Mouse (Mus musculus) ES-E14 (cell line): ENCODE measurements around the gene Mcm3ap. TPM values are rescaled to one million over a fixed set of nuclear protein-coding genes. Genes with fewer than 3 reads are reported as not detected.

Experiments
- DNase-seq: peaks from one replicate; pipeline ENCODE4 v3.0.0-alpha.2; 2013; ENCODE audit warnings: low read depth, low spot score
- H3K27ac ChIP-seq: 2 replicates; pipeline ENCODE4 v1.5.1; 2012; ENCODE audit warnings: low read depth, mild to moderate bottlenecking, low read length, moderate library complexity, mixed read lengths; ENCODE audit not compliant: poor library complexity, insufficient read depth, severe bottlenecking
- H3K36me3 ChIP-seq: 2 replicates; pipeline ENCODE4 v1.6.1; 2012; ENCODE audit warnings: mild to moderate bottlenecking, low read length, moderate library complexity, mixed read lengths; ENCODE audit not compliant: control insufficient read depth, poor library complexity, insufficient read depth, severe bottlenecking
- H3K4me1 ChIP-seq, 2 experiments: fragments of 150-350 bp in 1 of 2; sonication (generic) in 1 of 2; 2 replicates each; pipeline ENCODE4 v1.6.1; 2012; ENCODE audit warnings: low read length in 2 of 2, mild to moderate bottlenecking in 1 of 2, mixed read lengths in 1 of 2; ENCODE audit not compliant: control insufficient read depth in 2 of 2, insufficient read depth in 2 of 2, poor library complexity in 1 of 2
- H3K4me3 ChIP-seq, 2 experiments: fragments of 150-350 bp in 1 of 2; sonication (generic) in 1 of 2; 2 replicates each; pipeline ENCODE4 v1.5.1; 2012; ENCODE audit warnings: low read length in 2 of 2, low read depth in 1 of 2, mild to moderate bottlenecking in 1 of 2, mixed read lengths in 1 of 2; ENCODE audit not compliant: insufficient read depth in 1 of 2, poor library complexity in 1 of 2, severe bottlenecking in 1 of 2
- H3K9ac ChIP-seq: 2 replicates; pipeline ENCODE4 v1.6.1; 2012; ENCODE audit warnings: low read depth, mild to moderate bottlenecking, low read length, mixed read lengths; ENCODE audit not compliant: poor library complexity, insufficient read depth, severe bottlenecking
- H3K9me3 ChIP-seq: fragments of 150-350 bp; sonication (generic); 2 replicates; pipeline ENCODE4 v1.6.1; 2012; ENCODE audit warnings: low read depth, mild to moderate bottlenecking, low read length; ENCODE audit not compliant: control insufficient read depth, insufficient read depth
- CHD2 ChIP-seq: IDR thresholded peaks from 2 replicates; pipeline ENCODE4 v1.6.1; 2014; ENCODE audit warnings: mild to moderate bottlenecking, low read depth, low read length, inconsistent platforms
- HCFC1 ChIP-seq: IDR thresholded peaks from 2 replicates; pipeline ENCODE4 v1.6.1; 2012; ENCODE audit warnings: low read length, inconsistent platforms, borderline replicate concordance; ENCODE audit not compliant: insufficient read depth
- MAFK ChIP-seq: IDR thresholded peaks from 2 replicates; pipeline ENCODE4 v1.6.1; 2014; ENCODE audit warnings: mild to moderate bottlenecking, low read depth, low read length, inconsistent platforms; ENCODE audit not compliant: insufficient read depth
- ZC3H11A ChIP-seq: IDR thresholded peaks from 2 replicates; pipeline ENCODE4 v1.6.1; 2012; ENCODE audit warnings: low read depth, mild to moderate bottlenecking, inconsistent platforms, low read length, borderline replicate concordance
- ZNF384 ChIP-seq: IDR thresholded peaks from 2 replicates; pipeline ENCODE4 v1.6.1; 2012; ENCODE audit warnings: low read depth, low read length, inconsistent platforms
- in situ Hi-C, 2 experiments: fragments of 600-800 bp; cut with MboI; formaldehyde crosslinking; loops; one replicate each; pipeline ENCODE4 v1.15.1; 2025; ENCODE audit warnings: low sequenced_read_pairs in 2 of 2, inconsistent platforms in 1 of 2; ENCODE audit not compliant: unreplicated experiment in 2 of 2
- total RNA-seq: library from RNA; depleted of rRNA; stranded (reverse); fragments of 300-350 nt; gene quantifications from 2 replicates; pipeline ENCODE4 v1.2.3, GENCODE M21; 2012

Gene Mcm3ap
- total RNA-seq, 1 experiment: 94.6 TPM

DNA sequence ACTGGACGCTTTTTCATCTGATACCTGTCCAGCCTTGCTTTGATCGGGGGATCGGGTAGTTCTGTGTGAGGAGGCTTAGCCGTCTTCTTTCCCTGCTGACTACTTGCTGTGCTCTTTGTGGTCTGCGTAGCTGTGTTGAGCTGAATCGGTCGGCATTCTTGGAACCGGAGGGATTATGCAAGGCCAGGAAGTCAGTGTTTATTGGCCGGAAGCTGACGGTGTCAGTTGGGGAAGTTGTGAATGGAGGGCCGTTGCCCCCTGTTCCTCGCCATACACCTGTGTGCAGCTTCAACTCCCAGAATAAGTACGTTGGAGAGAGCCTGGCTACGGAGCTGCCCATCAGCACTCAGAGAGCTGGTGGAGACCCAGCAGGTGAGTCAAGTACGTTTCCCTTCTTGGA, 20.5 kb downstream of the Mcm3ap start:
- peaks cover 66% of the 10 kb centered on the region for H3K36me3 ChIP-seq

DNA sequence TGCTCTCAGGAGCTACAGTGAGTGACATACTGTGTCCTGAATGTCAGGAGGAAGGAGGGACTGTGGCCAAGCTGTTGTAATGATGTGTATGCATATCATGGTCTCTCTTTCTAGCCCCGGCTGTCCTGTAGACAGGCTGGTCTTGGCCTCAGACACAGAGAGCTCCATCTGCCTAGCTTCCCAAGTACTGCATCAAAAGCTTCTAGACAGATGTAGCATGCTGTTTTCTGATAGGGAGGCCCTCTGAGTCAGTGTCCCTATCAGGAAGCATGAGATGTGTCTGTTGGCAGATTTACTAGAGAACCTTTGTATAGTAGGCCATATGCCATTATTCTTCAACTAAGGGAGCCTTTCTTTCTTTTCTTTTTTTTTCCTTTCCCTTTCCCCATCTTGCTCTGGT, 24.8 kb downstream of the Mcm3ap start:
- TF ChIP-seq CHD2 (no peak), HCFC1 (no peak), MAFK (no peak), ZNF384 (no peak), ZC3H11A (no peak)
- Histone ChIP-seq H3K9ac (no peak overlapping the region), H3K4me1 (peaks cover 0 to 2% of the 10 kb centered on the region in 2 experiments; a peak in 1 of 4 replicates), H3K27ac (no peak overlapping the region), H3K36me3 (peaks cover 54% of the 10 kb centered on the region), H3K4me3 (no peak overlapping the region), H3K9me3 (no peaks in the 10 kb centered on the region)
- in situ Hi-C loops: no loop called here
- no peak for DNase-seq

More for the DNA sequence above, 20.5 kb downstream of the Mcm3ap start:
- DNase-seq: no peak
- H3K27ac ChIP-seq: no peak overlapping the region
- in situ Hi-C loops: no loop called here
- TF ChIP-seq ZNF384 (no peak), HCFC1 (no peak), CHD2 (no peak), MAFK (no peak), ZC3H11A (no peak)
- no peaks in the 10 kb centered on the region for H3K9me3 ChIP-seq
- peaks cover 0 to 2% of the 10 kb centered on the region in 2 experiments; a peak in 1 of 4 replicates for H3K4me1 ChIP-seq
- H3K4me3 ChIP-seq: no peak overlapping the region
- no peak overlapping the region for H3K9ac ChIP-seq

- peaks cover 48% of the 10 kb centered on the region for H3K36me3 ChIP-seq
These were observed 26.8 kb downstream of the Mcm3ap start for GRCm38 (mm10) chr10:76495501-76495900.

GRCm38 (mm10) chr10:76496366-76496765, 27.6 kb downstream of the Mcm3ap start:
- TF ChIP-seq MAFK: no peak
- no peak for TF ChIP-seq HCFC1
- TF ChIP-seq CHD2: no peak
- TF ChIP-seq ZC3H11A: no peak
- no peak for TF ChIP-seq ZNF384
- Histone ChIP-seq H3K27ac (no peak overlapping the region), H3K36me3 (peaks cover 47% of the 10 kb centered on the region), H3K9ac (no peak overlapping the region), H3K4me3 (no peak overlapping the region), H3K4me1 (peaks cover 0 to 2% of the 10 kb centered on the region in 2 experiments; a peak in 1 of 4 replicates), H3K9me3 (no peaks in the 10 kb centered on the region)
- DNase-seq: no peak
- in situ Hi-C loops: no loop called here

More at GRCm38 (mm10) chr10:76495501-76495900, 26.8 kb downstream of the Mcm3ap start:
- no peak for DNase-seq
- TF ChIP-seq HCFC1 (no peak), CHD2 (no peak), ZC3H11A (no peak), MAFK (no peak)
- H3K9me3 ChIP-seq: no peaks in the 10 kb centered on the region
- in situ Hi-C loops: no loop called here
- H3K4me1 ChIP-seq: peaks cover 0 to 2% of the 10 kb centered on the region in 2 experiments; a peak in 1 of 4 replicates
- no peak overlapping the region for H3K9ac ChIP-seq
- H3K4me3 ChIP-seq: no peak overlapping the region
- no peak overlapping the region for H3K27ac ChIP-seq

GRCm38 (mm10) chr10:76497522-76497921, 28.8 kb downstream of the Mcm3ap start:
- H3K4me1 ChIP-seq: peaks cover 0 to 1% of the 10 kb centered on the region in 2 experiments; a peak in 1 of 4 replicates
- no peak overlapping the region for H3K4me3 ChIP-seq
- no peak overlapping the region for H3K9ac ChIP-seq
- no peak for DNase-seq
- H3K36me3 ChIP-seq: peaks cover 53% of the 10 kb centered on the region
- no peak overlapping the region for H3K27ac ChIP-seq
- in situ Hi-C loops: no loop called here
- H3K9me3 ChIP-seq: no peaks in the 10 kb centered on the region
- no peak for TF ChIP-seq HCFC1
- TF ChIP-seq CHD2: no peak
- TF ChIP-seq ZC3H11A: no peak
- TF ChIP-seq ZNF384: no peak
- no peak for TF ChIP-seq MAFK
